Comparison of ENCODE assay signal across 31 mouse cellular contexts in the genomic region with DNA sequence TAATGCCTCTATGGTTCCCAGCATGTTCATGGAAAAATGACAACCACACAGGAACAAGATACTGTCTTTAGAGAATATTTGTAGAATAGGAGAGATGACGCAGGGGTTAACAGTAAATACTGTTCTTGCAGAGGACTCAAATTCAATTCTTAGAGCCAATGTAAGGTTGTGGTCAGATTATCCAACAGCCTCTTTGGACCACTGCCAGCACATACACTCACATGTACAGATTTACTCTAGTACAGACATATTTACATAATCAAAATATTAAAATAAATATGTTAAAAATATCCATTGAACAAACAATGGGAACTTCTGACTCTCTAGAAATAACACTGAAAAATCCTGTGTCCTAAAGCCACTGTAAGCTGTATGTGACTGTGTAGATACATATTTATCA.
"Had no signal": no experiment of that assay in that cellular context is flagged by ENCODE, and none has a peak within 500 bp of the region (broad histone marks: within the 10 kb centered on the region; RNA-seq: fewer than 3 reads in every experiment).

No protein-coding gene starts in this region.

- H3K4me3 ChIP-seq: left cerebral cortex, adult 2 months; limb, embryonic 10.5 days; limb, embryonic 12.5 days; limb, embryonic 13.5 days; limb, embryonic 15.5 days; liver, embryonic 12.5 days; liver, embryonic 13.5 days; liver, embryonic 15.5 days; lung, embryonic 15.5 days; megakaryocyte, embryonic 14.5 days; midbrain, embryonic 10.5 days; midbrain, embryonic 12.5 days; midbrain, embryonic 13.5 days; midbrain, embryonic 15.5 days; myocyte had no signal

- H3K27me3 ChIP-seq: limb, embryonic 12.5 days; limb, embryonic 13.5 days; limb, embryonic 15.5 days; liver, embryonic 12.5 days; liver, embryonic 13.5 days; liver, embryonic 15.5 days; lung, embryonic 15.5 days; megakaryocyte, embryonic 14.5 days; midbrain, embryonic 12.5 days; midbrain, embryonic 13.5 days; midbrain, embryonic 15.5 days had no signal

- H3K9me3 ChIP-seq: limb, embryonic 10.5 days; limb, embryonic 12.5 days; limb, embryonic 13.5 days; limb, embryonic 15.5 days; liver, embryonic 12.5 days; liver, embryonic 13.5 days; liver, embryonic 15.5 days; lung, embryonic 15.5 days; megakaryocyte, embryonic 14.5 days; midbrain, embryonic 10.5 days; midbrain, embryonic 12.5 days; midbrain, embryonic 13.5 days; midbrain, embryonic 15.5 days had no signal

- H3K9ac ChIP-seq: limb, embryonic 12.5 days; limb, embryonic 13.5 days; limb, embryonic 15.5 days; liver, embryonic 12.5 days; liver, embryonic 13.5 days; liver, embryonic 14.5 days; liver, embryonic 15.5 days; liver, postnatal 0 days; lung, embryonic 15.5 days; midbrain, embryonic 12.5 days; midbrain, embryonic 13.5 days; midbrain, embryonic 15.5 days had no signal

- DNase-seq: layer of hippocampus, postnatal 36 days; left cerebral cortex, postnatal 4 days; liver; liver, embryonic 13.5 days; liver, postnatal 0 days; lung, adult 18-20 months; lung, adult 2 months; lung, postnatal 10 days; lung, postnatal 14 days; lung, postnatal 4 days; midbrain, embryonic 14.5 days had no signal

- ATAC-seq: liver, embryonic 12.5 days; liver, postnatal 0 days; lung, postnatal 0 days; midbrain, embryonic 13.5 days; midbrain, embryonic 15.5 days; midbrain, embryonic 16.5 days had no signal

- H3K4me2 ChIP-seq: limb, embryonic 12.5 days; limb, embryonic 13.5 days; limb, embryonic 15.5 days; liver, embryonic 11.5 days; liver, embryonic 12.5 days; liver, embryonic 13.5 days; liver, embryonic 15.5 days; lung, embryonic 15.5 days; midbrain, embryonic 11.5 days; midbrain, embryonic 12.5 days; midbrain, embryonic 13.5 days; midbrain, embryonic 15.5 days had no signal

- H3K27ac ChIP-seq: left cerebral cortex, adult 2 months; limb, embryonic 10.5 days; limb, embryonic 12.5 days; limb, embryonic 13.5 days; limb, embryonic 15.5 days; liver, embryonic 12.5 days; liver, embryonic 13.5 days; liver, embryonic 14.5 days; liver, embryonic 15.5 days; lung, embryonic 15.5 days; macrophage; midbrain, embryonic 10.5 days; midbrain, embryonic 12.5 days; midbrain, embryonic 13.5 days; midbrain, embryonic 15.5 days had no signal

- H3K36me3 ChIP-seq: limb, embryonic 10.5 days; limb, embryonic 12.5 days; limb, embryonic 13.5 days; limb, embryonic 15.5 days; liver, embryonic 12.5 days; liver, embryonic 13.5 days; liver, embryonic 15.5 days; lung, embryonic 15.5 days; midbrain, embryonic 10.5 days; midbrain, embryonic 12.5 days; midbrain, embryonic 13.5 days; midbrain, embryonic 15.5 days had no signal

- H3K4me1 ChIP-seq: limb, embryonic 10.5 days; limb, embryonic 12.5 days; limb, embryonic 13.5 days; limb, embryonic 15.5 days; liver, embryonic 12.5 days; liver, embryonic 13.5 days; liver, embryonic 15.5 days; lung, embryonic 15.5 days; midbrain, embryonic 10.5 days; midbrain, embryonic 12.5 days; midbrain, embryonic 13.5 days had no signal
